Mouse (Mus musculus): ENCODE results near the gene Gspt1. TPM values are rescaled to one million over a fixed set of nuclear protein-coding genes. Genes with fewer than 3 reads are reported as not detected.

Gene Gspt1
- polyA plus RNA-seq, 1 experiment from 2014 or later, result 70.6 TPM

DNA sequence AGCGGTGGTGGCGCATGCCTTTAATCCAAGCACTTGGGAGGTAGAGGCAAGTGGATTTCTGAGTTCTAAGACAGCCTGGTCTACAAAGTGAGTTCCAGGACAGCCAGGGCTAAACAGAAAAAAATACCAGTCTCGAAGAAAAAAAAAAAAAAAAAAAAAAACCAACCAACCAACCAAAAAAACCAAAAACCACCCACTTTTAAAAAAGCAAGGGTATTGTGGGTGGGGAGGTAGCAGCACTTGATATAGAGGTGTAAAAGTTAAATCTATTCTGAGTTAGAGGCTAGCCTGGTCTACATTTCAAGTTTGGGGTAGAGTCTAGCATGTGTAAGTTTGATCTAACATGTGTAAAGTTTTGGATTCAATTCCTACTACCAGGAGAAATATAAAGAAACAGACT is 53.9 kb downstream of the Gspt1 start:
- Histone ChIP-seq H3K9me3 (no peaks in the 10 kb centered on the region), H3K27ac (no peak overlapping the region), H3K4me1 (replicated peaks) (peaks cover 27% of the 10 kb centered on the region), H3K4me3 (no peak overlapping the region), H3K27me3 (ENCODE audit: insufficient read depth, poor library complexity, severe bottlenecking) (no peaks in the 10 kb centered on the region), H3K36me3 (peaks cover 70% of the 10 kb centered on the region)
- WGBS, result 91% methylated on average over 3 of the region's 3 CpGs
- no peak for DNase-seq (ENCODE audit: low spot score)

DNA sequence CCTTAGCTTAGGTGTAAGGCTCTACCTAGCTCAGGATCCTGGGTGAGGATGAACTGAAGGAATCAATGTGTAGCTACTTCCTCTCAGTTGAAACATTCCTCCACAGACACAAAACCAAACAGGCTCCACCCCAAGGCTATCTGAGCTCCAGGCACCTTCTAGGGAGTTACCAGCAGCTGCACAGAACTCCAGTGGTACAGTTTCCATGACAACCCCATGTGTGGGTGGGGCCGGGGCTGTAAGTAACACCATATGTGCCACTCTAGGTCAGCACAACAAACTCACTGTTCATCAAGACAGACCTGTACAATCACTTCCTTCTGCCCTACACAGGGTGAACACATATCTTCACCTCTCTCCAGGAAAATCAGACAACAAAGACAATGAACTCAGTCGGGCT is 55.7 kb downstream of the Gspt1 start:
- Histone ChIP-seq H3K36me3 (peaks cover 84% of the 10 kb centered on the region), H3K27ac (no peak overlapping the region), H3K9me3 (no peaks in the 10 kb centered on the region), H3K4me3 (no peak overlapping the region), H3K4me1 (replicated peaks) (peaks cover 12% of the 10 kb centered on the region), H3K27me3 (ENCODE audit: insufficient read depth, poor library complexity, severe bottlenecking) (no peaks in the 10 kb centered on the region)
- WGBS, result 54% methylated on average over 2 of the region's 2 CpGs
- peak; percentile 49 for DNase-seq (ENCODE audit: low spot score)

DNA sequence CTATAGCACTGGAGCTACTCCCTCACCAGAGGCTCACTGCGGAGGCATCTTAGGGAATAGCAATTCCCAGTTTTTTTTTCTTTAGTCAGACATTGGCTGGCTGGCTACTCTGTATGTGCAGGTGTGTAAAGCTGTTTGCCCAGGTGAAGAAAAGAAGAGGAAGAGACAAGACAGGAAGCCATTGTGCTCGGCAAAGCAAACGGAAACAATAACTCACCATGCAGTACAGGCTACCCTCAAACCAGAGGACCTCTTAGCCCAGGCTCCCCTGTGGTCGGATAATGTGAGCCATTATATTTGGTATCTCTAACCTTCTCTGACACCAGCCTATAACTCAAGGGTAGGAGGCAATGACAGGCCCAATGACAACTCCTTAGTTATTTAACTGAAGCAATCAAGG is 57.1 kb downstream of the Gspt1 start:
- no peak for DNase-seq (ENCODE audit: low spot score)
- Histone ChIP-seq H3K36me3 (peaks cover 99% of the 10 kb centered on the region), H3K4me1 (replicated peaks) (peaks cover 8% of the 10 kb centered on the region), H3K27me3 (ENCODE audit: insufficient read depth, poor library complexity, severe bottlenecking) (no peaks in the 10 kb centered on the region), H3K9me3 (no peaks in the 10 kb centered on the region), H3K4me3 (no peak overlapping the region), H3K27ac (no peak overlapping the region)
- WGBS, result 95% methylated on average over 4 of the region's 4 CpGs

DNA sequence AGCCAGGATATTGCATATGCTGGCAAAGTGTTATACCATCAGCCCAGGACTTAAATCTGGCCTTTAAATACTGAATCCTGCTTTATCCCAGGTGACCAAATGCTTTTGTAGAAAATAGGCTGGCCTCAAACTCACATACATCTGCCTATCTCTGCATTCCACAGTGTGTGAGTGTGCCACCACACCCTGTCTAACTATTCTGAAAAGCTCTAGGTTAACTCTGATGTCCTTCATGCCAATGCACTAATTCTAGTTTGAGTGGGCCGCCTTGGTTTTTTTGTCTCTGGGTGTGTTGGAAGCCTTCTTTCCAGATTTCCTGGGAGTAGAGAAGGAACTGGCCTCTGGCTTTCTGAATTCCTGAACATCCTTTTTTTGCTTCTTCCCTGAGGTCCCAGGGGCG is 60.9 kb downstream of the Gspt1 start:
- no peaks in the 10 kb centered on the region for H3K27me3 ChIP-seq (ENCODE audit: insufficient read depth, poor library complexity, severe bottlenecking)
- WGBS, result 93% methylated on average over 2 of the region's 2 CpGs
- peaks cover 84% of the 10 kb centered on the region for H3K36me3 ChIP-seq
- no peak for DNase-seq (ENCODE audit: low spot score)
- H3K9me3 ChIP-seq, result no peaks in the 10 kb centered on the region
- no peak overlapping the region for H3K4me3 ChIP-seq
- no peaks in the 10 kb centered on the region for H3K4me1 ChIP-seq (replicated peaks)
- no peak overlapping the region for H3K27ac ChIP-seq

DNA sequence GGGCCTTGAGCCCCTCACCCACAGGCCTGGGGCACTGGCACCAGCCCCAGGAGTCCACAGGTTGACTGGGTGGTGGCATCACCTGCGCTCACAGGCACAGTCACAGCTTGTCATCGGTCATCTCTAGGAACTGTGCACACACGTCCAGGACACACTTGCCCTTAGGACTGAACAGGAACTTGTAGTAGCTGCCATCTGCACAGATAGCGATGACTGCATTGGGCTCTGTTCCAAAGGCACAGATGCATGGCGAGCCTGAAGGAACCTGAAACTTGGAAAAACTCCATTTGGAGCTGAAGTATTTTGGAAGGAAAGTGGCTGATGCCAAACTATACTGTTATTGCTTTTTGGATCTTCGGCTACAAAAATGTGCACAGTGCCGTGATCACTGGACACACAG is 64.0 kb downstream of the Gspt1 start:
- 91% methylated on average over 7 of the region's 7 CpGs for WGBS
- no peaks in the 10 kb centered on the region for H3K27me3 ChIP-seq (ENCODE audit: insufficient read depth, poor library complexity, severe bottlenecking)
- no peak for DNase-seq (ENCODE audit: low spot score)
- H3K9me3 ChIP-seq, result no peaks in the 10 kb centered on the region
- no peak overlapping the region for H3K4me3 ChIP-seq
- H3K27ac ChIP-seq, result no peak overlapping the region
- H3K36me3 ChIP-seq, result peaks cover 53% of the 10 kb centered on the region
- H3K4me1 ChIP-seq (replicated peaks), result no peaks in the 10 kb centered on the region

DNA sequence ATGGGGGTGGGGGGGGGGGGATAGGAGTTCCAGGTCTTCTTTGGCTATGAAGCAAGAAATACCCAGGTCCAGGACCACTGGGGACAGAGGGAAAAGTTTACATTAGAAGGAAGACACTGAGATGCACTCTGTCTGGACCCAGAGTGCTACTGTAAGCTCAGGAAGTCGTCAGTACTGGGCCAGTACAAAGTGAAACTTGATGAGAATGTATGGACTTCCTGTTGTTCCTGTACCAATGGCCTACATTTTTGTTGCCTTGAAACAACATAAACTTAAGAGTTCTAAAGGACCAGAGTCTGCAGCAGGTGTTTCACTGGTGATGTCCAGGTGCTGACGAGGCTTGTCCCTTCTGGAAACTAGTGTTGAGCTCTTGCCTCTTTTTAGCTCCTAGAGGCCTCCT is 76.7 kb downstream of the Gspt1 start:
- Histone ChIP-seq H3K9me3 (no peaks in the 10 kb centered on the region), H3K4me1 (replicated peaks) (peaks cover 25% of the 10 kb centered on the region), H3K27me3 (ENCODE audit: insufficient read depth, poor library complexity, severe bottlenecking) (peaks cover 9% of the 10 kb centered on the region; the same call in 1 of the 2 replicates), H3K4me3 (no peak overlapping the region), H3K27ac (no peak overlapping the region), H3K36me3 (no peaks in the 10 kb centered on the region)
- DNase-seq (ENCODE audit: low spot score), result no peak
- WGBS, result 79% methylated on average over 2 of the region's 2 CpGs

DNA sequence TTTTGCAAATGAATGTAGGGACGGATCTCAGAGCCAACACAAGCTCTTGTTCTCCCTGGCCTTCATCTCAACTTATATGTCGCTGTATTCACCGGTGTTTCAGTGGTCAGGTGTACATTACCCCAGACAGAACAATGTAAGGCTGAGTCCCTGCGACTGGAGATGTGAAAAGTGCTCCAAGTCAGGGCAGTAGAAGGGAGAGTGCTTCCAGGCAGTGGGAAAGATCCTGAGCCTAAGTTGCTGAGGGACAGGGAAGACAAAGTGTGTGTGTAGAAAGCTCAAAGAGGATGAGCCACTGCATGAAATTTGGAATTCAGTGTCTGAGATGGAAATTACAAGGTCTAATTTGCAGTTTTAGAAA is 77.3 kb downstream of the Gspt1 start:
- WGBS, result 6% methylated on average over 4 of the region's 4 CpGs
- no peaks in the 10 kb centered on the region for H3K36me3 ChIP-seq
- H3K27ac ChIP-seq, result peak overlapping the region; percentile 94

DNA sequence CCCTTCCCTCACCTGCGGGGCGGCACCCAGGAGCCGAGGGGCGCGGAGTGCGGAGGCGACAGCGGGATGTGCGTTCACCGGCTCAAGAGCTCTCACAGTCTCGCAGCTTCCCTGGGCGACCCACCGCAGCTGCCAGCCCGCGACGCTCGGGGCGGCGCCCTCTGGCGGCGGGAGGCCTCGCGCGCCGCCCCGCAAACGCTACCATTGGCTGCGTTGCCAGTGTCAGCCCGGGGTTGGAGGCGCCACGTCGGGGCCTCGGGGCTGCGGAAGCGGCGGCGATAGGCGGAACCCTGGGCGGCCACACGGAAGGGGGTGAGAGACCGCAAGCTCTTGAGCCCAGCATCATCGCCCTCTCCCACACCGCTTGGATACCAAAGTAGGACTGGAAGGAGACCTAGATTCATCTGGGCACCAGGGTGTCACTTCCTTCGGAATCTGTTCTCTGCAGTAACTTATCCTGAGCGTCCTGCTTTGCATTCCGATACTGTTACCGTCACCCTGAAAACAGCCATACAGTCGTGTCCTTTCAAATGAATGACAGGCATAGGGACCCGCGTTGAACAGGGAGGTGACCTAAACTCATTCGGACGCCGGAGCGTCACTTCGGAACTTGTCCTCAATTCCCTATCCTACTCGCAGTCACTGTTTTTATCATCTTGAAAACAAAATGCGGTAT is 77.8 kb downstream of the Gspt1 start, which contains the start of gene Zc3h7a:
Gene Zc3h7a, minus strand, starts transcription at position 186 of the 676 bp plus-strand sequence.
- H3K27me3 ChIP-seq (ENCODE audit: insufficient read depth, poor library complexity, severe bottlenecking), result peaks cover 9% of the 10 kb centered on the region; the same call in 1 of the 2 replicates
- H3K4me3 ChIP-seq, result peak within 1 kb of the TSS; percentile 88
- WGBS, result under 1% methylated on average over 57 of the region's 57 CpGs
- DNase-seq (ENCODE audit: low spot score), result peak; percentile 91
- peaks cover 25% of the 10 kb centered on the region for H3K4me1 ChIP-seq (replicated peaks)
- no peaks in the 10 kb centered on the region for H3K9me3 ChIP-seq
- H3K36me3 ChIP-seq, result no peaks in the 10 kb centered on the region
- peak within 1 kb of the TSS; percentile 94 for H3K27ac ChIP-seq

More for the DNA sequence above, 77.3 kb downstream of the Gspt1 start:
- peaks cover 9% of the 10 kb centered on the region; the same call in 1 of the 2 replicates for H3K27me3 ChIP-seq (ENCODE audit: insufficient read depth, poor library complexity, severe bottlenecking)
- H3K9me3 ChIP-seq, result no peaks in the 10 kb centered on the region
- peak overlapping the region; percentile 88 for H3K4me3 ChIP-seq
- DNase-seq (ENCODE audit: low spot score), result no peak
- H3K4me1 ChIP-seq (replicated peaks), result peaks cover 25% of the 10 kb centered on the region

DNA sequence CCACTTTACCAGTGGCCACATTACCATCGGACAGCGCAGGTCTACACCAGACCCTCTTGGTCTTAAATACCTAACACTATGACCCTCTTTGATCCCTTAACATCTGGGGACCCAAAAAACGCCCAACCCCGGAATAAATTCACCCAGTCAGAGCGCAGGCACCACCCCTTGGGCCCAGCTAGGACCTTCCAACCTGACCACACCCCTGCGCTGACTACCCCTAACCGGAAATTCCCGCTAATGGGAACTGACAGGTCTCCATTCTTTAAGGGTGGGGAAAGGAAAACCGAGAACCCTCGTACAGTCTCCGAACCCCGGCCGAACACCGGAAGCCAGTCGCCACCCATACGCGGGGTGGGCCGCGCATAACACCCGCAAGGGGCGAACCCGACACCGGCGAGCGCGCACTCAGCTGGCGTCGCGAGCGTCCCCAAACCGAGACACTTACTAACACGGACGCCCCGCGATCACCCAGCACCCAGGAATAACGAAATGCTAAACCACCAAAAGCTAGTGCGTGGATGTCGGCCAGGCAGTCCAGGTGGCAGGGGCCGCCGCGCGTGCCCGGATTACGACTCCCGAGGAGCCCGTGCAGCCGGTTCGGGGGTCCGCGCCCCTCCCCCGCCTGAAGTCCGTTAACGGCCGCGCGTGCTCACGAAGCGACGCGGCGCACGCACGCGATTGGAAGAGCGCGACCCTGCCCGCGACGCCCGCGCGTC is 78.5 kb downstream of the Gspt1 start:
- Histone ChIP-seq H3K4me3 (peak overlapping the region; percentile 88), H3K27me3 (ENCODE audit: insufficient read depth, poor library complexity, severe bottlenecking) (peaks cover 9% of the 10 kb centered on the region; the same call in 1 of the 2 replicates)
- under 1% methylated on average over 72 of the region's 72 CpGs for WGBS

DNA sequence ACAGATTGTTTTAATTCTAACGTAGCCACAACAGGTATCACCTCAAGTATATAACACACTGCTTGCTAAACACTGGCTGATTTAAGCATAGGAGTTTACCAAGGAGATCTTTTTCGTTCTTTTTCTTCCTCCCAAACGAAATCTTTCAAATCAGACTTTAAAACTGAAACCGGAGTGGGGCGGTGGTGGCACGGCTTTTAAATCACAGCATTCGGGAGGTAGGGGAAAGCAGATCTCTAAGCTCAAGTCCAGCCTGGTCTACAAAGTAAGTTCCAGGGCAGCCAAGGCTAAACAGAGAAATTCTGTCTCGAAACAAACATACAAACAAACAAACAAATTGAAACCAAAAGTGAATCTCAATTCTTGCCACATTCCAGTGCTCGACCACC is 79.0 kb downstream of the Gspt1 start:
- H3K27me3 ChIP-seq (ENCODE audit: insufficient read depth, poor library complexity, severe bottlenecking), result peaks cover 9% of the 10 kb centered on the region; the same call in 1 of the 2 replicates
- H3K4me3 ChIP-seq, result peak overlapping the region; percentile 88
- H3K4me1 ChIP-seq (replicated peaks), result peaks cover 25% of the 10 kb centered on the region
- H3K27ac ChIP-seq, result peak overlapping the region; percentile 94
- no peaks in the 10 kb centered on the region for H3K9me3 ChIP-seq
- WGBS, result 23% methylated on average over 9 of the region's 9 CpGs
- DNase-seq (ENCODE audit: low spot score), result no peak
- H3K36me3 ChIP-seq, result no peaks in the 10 kb centered on the region

More for the DNA sequence above, 78.5 kb downstream of the Gspt1 start:
- no peaks in the 10 kb centered on the region for H3K36me3 ChIP-seq
- peak overlapping the region; percentile 94 for H3K27ac ChIP-seq
- peak; percentile 71 for DNase-seq (ENCODE audit: low spot score)
- no peaks in the 10 kb centered on the region for H3K9me3 ChIP-seq
- peaks cover 25% of the 10 kb centered on the region for H3K4me1 ChIP-seq (replicated peaks)

DNA sequence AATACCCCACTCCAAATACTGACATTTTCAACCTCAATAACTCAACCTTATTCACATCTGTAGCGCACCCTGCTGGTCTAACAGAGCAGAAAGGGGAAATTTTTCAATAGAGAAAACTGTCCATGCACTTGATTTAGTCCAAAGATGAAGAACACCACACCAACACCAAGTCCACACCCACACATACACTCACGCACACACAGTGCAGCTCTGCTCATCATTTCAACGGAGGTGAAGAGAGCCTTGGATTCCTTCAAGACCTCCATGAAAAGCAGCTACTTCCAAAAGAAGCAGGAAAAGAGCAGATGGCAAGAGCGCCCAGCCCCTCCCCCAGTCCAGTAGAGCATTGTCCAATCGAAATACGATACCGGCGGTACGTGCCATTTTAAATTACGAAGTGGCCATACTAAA is 79.4 kb downstream of the Gspt1 start:
- Histone ChIP-seq H3K9me3 (no peaks in the 10 kb centered on the region), H3K27ac (peak overlapping the region; percentile 94), H3K4me3 (peak overlapping the region; percentile 88), H3K27me3 (ENCODE audit: insufficient read depth, poor library complexity, severe bottlenecking) (peaks cover 9% of the 10 kb centered on the region; the same call in 1 of the 2 replicates), H3K36me3 (no peaks in the 10 kb centered on the region), H3K4me1 (replicated peaks) (peaks cover 25% of the 10 kb centered on the region)
- WGBS, result 14% methylated on average over 10 of the region's 10 CpGs
- peak; percentile 68 for DNase-seq (ENCODE audit: low spot score)

DNA sequence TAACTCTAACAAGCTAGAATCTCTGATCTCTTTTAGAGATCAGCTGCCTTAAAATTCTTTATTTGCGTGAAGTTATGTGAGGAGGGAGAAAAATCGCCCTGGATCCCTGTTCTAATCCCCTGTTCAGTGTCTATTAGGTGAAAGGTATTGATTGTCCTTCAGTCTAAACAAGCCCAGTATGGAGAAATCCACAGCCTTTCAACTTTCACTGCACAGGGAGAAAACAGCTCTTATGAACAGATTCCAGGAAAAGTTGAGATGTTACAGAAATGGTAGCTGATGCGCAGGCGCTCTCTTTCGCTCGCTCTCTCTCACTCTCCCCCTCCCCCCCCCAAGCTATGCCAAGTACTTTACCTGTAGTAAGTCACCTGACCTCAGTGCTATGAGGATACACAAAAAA is 82.4 kb downstream of the Gspt1 start:
- Histone ChIP-seq H3K4me1 (replicated peaks) (peaks cover 18% of the 10 kb centered on the region), H3K4me3 (no peak overlapping the region), H3K9me3 (no peaks in the 10 kb centered on the region), H3K36me3 (no peaks in the 10 kb centered on the region), H3K27ac (no peak overlapping the region), H3K27me3 (ENCODE audit: insufficient read depth, poor library complexity, severe bottlenecking) (no peaks in the 10 kb centered on the region)
- 89% methylated on average over 6 of the region's 6 CpGs for WGBS
- no peak for DNase-seq (ENCODE audit: low spot score)

Data from hindbrain, embryonic 10.5 days (tissue).